Mouse (Mus musculus): ENCODE data around the gene Klf1. TPM values are rescaled to one million over a fixed set of nuclear protein-coding genes. Genes with fewer than 3 reads are reported as not detected.
"Not testable (repeated sequence)": the region's sequence is repeated elsewhere in the genome, so short reads cannot be mapped to it uniquely, and the experiment has no call there.

The Klf1 gene
- polyA plus RNA-seq, 1 experiment from 2014 or later: 3.5 TPM

- ATAC-seq (ENCODE audit: low FRiP score): no peak
Measured at GRCm38 (mm10) chr8:84889141-84889540, 12.6 kb upstream of the Klf1 start.

DNA sequence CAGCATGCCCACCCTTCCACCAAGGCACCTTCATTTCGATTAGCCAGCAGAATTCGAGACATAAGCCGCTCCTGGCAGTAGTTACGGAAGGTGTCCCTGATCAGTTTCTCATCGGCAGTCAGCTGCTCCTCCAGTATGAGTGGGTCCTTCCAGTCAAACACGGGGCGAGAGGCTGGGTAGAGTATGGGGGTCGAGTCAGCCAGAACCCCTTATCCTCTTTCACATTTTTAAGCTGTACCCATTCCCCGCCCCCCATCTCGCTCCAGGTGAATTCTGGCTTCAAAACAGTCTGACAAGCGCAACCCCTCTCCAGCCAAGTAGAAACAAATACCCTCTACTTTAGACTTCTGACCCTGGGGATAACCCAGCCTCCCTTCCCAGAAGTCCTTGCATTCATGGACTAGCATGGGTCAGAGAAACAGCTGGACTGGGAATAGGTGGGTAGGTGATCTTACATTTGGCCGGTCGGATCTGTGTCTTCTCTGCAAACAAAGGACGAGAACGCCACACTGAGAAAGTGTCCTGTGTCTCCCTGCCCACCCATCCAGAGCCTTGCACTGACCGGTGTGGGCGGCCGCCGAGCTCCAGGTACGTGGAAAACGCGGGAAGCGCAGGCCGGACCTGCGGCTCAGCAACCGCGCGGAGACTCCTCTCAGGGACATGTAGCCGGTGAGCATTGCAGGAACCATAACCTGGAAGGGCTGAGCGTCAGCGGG is 8.6 kb upstream of the Klf1 start:
- H3K4me3 ChIP-seq (replicated peaks): peak overlapping the region; percentile 68
- H3K27me3 ChIP-seq: no peaks in the 10 kb centered on the region
- ATAC-seq (ENCODE audit: low FRiP score): peak; percentile 54
- peaks cover 15% of the 10 kb centered on the region for H3K36me3 ChIP-seq (replicated peaks)
- peak overlapping the region; percentile 90 for H3K4me2 ChIP-seq
- H3K9ac ChIP-seq: peak overlapping the region; percentile 79
- WGBS: 12% methylated on average over 31 of the region's 31 CpGs
- H3K27ac ChIP-seq: peak overlapping the region; percentile 54; the same call in 1 of the 2 replicates
- peaks cover 19% of the 10 kb centered on the region for H3K4me1 ChIP-seq
- H3K9me3 ChIP-seq: no peaks in the 10 kb centered on the region

More at GRCm38 (mm10) chr8:84889141-84889540, 12.6 kb upstream of the Klf1 start:
- Histone ChIP-seq H3K27ac (no peak overlapping the region), H3K4me2 (no peak overlapping the region), H3K9me3 (no peaks in the 10 kb centered on the region), H3K36me3 (replicated peaks) (peaks cover 42% of the 10 kb centered on the region), H3K4me3 (replicated peaks) (no peak overlapping the region), H3K4me1 (peaks cover 16% of the 10 kb centered on the region), H3K9ac (no peak overlapping the region), H3K27me3 (no peaks in the 10 kb centered on the region)
- 91% methylated on average over 1 of the region's 1 CpGs for WGBS

- Histone ChIP-seq H3K4me2 (peak within 1 kb of the TSS; percentile 90), H3K4me3 (replicated peaks) (peak within 1 kb of the TSS; percentile 68), H3K9ac (peak within 1 kb of the TSS; percentile 79), H3K27me3 (no peaks in the 10 kb centered on the region), H3K4me1 (peaks cover 19% of the 10 kb centered on the region), H3K9me3 (no peaks in the 10 kb centered on the region), H3K27ac (peak within 1 kb of the TSS; percentile 54; the same call in 1 of the 2 replicates), H3K36me3 (replicated peaks) (peaks cover 9% of the 10 kb centered on the region)
- ATAC-seq (ENCODE audit: low FRiP score): peak; percentile 96
- 0% methylated on average over 11 of the region's 11 CpGs for WGBS
Measured at GRCm38 (mm10) chr8:84893709-84894134, 8.0 kb upstream of the Klf1 start, which contains the start of gene Gcdh. Gene Gcdh (minus strand): TSS chr8:84893921.

DNA sequence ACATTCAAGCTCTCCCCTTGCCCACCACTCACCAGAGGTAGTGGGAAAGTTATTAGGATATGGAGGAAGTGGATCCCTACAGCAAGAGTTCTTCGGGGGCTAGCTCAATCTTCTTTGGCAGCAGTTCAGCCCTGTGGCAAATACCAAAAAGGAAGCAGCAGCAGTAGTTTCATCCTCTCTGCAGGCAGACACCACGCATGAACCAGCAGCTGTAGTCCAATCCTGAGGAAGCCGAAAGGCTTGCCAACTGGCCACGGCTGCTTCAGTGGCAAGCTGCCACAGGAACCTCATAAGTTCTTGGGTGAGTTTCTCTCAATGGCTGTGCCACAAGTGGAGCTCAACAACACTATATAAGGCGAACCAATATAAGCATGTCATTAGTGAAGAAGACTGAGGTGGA is 5.8 kb upstream of the Klf1 start:
- H3K9me3 ChIP-seq: no peaks in the 10 kb centered on the region
- no peaks in the 10 kb centered on the region; the same call in 1 of the 2 replicates for H3K27me3 ChIP-seq
- 90% methylated on average over 5 of the region's 5 CpGs for WGBS
- no peak overlapping the region for H3K4me3 ChIP-seq (replicated peaks)
- H3K9ac ChIP-seq: no peak overlapping the region
- no peak overlapping the region for H3K27ac ChIP-seq
- H3K36me3 ChIP-seq (replicated peaks): peaks cover under 1% of the 10 kb centered on the region; the same call in 1 of the 2 replicates
- H3K4me1 ChIP-seq: peaks cover 19% of the 10 kb centered on the region
- H3K4me2 ChIP-seq: no peak overlapping the region
- no peak for ATAC-seq (ENCODE audit: low FRiP score)

GRCm38 (mm10) chr8:84901071-84901470 is 657 bp upstream of the Klf1 start:
- ATAC-seq (ENCODE audit: low FRiP score): no peak
- Histone ChIP-seq H3K27me3 (peaks cover 18% of the 10 kb centered on the region), H3K4me2 (no peak overlapping the region), H3K4me1 (peaks cover 14% of the 10 kb centered on the region; the same call in 1 of the 2 replicates), H3K9me3 (no peaks in the 10 kb centered on the region), H3K36me3 (replicated peaks) (no peaks in the 10 kb centered on the region), H3K4me3 (replicated peaks) (no peak overlapping the region), H3K27ac (no peak overlapping the region), H3K9ac (no peak overlapping the region)
- 77% methylated on average over 4 of the region's 4 CpGs for WGBS

- Histone ChIP-seq H3K36me3 (replicated peaks) (no peaks in the 10 kb centered on the region), H3K9me3 (no peaks in the 10 kb centered on the region), H3K27me3 (peaks cover 18% of the 10 kb centered on the region), H3K4me2 (peak overlapping the region; percentile 82), H3K27ac (peak overlapping the region; percentile 15; the same call in 1 of the 2 replicates), H3K4me3 (replicated peaks) (peak overlapping the region; percentile 53), H3K9ac (peak overlapping the region; percentile 60), H3K4me1 (peaks cover 14% of the 10 kb centered on the region; the same call in 1 of the 2 replicates)
- no peak; the same call in none of the 2 replicates for ATAC-seq (ENCODE audit: low FRiP score)
- 3% methylated on average over 24 of the region's 24 CpGs for WGBS
Measured at GRCm38 (mm10) chr8:84902367-84902919, 715 bp downstream of the Klf1 start.

DNA sequence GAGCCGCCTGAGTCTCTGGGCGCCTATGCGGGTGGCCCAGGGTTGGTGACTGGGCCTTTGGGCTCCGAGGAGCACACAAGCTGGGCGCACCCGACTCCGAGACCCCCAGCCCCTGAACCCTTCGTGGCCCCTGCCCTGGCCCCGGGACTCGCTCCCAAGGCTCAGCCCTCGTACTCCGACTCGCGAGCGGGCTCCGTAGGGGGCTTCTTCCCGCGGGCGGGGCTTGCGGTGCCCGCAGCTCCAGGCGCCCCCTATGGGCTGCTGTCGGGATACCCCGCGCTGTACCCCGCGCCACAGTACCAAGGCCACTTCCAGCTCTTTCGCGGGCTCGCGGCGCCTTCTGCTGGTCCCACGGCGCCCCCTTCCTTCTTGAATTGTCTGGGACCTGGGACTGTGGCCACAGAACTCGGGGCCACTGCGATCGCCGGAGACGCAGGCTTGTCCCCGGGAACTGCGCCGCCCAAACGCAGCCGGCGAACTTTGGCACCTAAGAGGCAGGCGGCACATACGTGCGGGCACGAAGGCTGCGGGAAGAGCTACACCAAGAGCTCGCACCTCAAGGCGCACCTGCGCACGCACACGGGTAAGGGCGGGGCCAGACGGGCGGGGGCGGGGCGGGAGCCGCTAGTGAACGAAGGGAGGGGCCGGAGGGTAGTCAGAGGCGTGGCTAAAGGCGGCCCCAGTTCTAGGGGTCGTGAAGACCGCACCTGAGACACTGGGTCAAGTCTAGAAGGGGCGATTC is 1.4 kb downstream of the Klf1 start:
- ATAC-seq (ENCODE audit: low FRiP score): peak; percentile 90
- peaks cover 18% of the 10 kb centered on the region for H3K27me3 ChIP-seq
- H3K36me3 ChIP-seq (replicated peaks): no peaks in the 10 kb centered on the region
- peak overlapping the region; percentile 60 for H3K9ac ChIP-seq
- H3K4me1 ChIP-seq: peaks cover 16% of the 10 kb centered on the region
- peak overlapping the region; percentile 53 for H3K4me3 ChIP-seq (replicated peaks)
- no peaks in the 10 kb centered on the region for H3K9me3 ChIP-seq
- WGBS: under 1% methylated on average over 68 of the region's 68 CpGs
- H3K4me2 ChIP-seq: peak overlapping the region; percentile 82
- 0 out of 2 replicates have a peak overlapping the region, but pooled peaks have one; percentile 33 for H3K27ac ChIP-seq

- no peak overlapping the region for H3K4me2 ChIP-seq
- H3K4me1 ChIP-seq: peaks cover 24% of the 10 kb centered on the region
- H3K27me3 ChIP-seq: peaks cover 24% of the 10 kb centered on the region
- no peak overlapping the region for H3K4me3 ChIP-seq (replicated peaks)
- no peaks in the 10 kb centered on the region for H3K9me3 ChIP-seq
- no peak overlapping the region for H3K27ac ChIP-seq
- no peak for ATAC-seq (ENCODE audit: low FRiP score)
- H3K9ac ChIP-seq: no peak overlapping the region
- no peaks in the 10 kb centered on the region for H3K36me3 ChIP-seq (replicated peaks)
- WGBS: 89% methylated on average over 7 of the region's 7 CpGs
Measured at GRCm38 (mm10) chr8:84904351-84904750, 2.6 kb downstream of the Klf1 start.

- H3K9me3 ChIP-seq: no peaks in the 10 kb centered on the region
- peaks cover 25% of the 10 kb centered on the region for H3K4me1 ChIP-seq
- no peak overlapping the region for H3K27ac ChIP-seq
- no peak for ATAC-seq (ENCODE audit: low FRiP score)
- H3K27me3 ChIP-seq: peaks cover 48% of the 10 kb centered on the region
- WGBS: 90% methylated on average over 9 of the region's 9 CpGs
- H3K9ac ChIP-seq: no peak overlapping the region
- H3K4me2 ChIP-seq: no peak overlapping the region
- peaks cover 20% of the 10 kb centered on the region; the same call in 1 of the 2 replicates for H3K36me3 ChIP-seq (replicated peaks)
- no peak overlapping the region for H3K4me3 ChIP-seq (replicated peaks)
Measured at GRCm38 (mm10) chr8:84907037-84907436, 5.3 kb downstream of the Klf1 start.

- Histone ChIP-seq H3K4me2 (no peak overlapping the region), H3K4me1 (peaks cover 24% of the 10 kb centered on the region), H3K36me3 (replicated peaks) (peaks cover 25% of the 10 kb centered on the region), H3K9ac (no peak overlapping the region), H3K4me3 (replicated peaks) (no peak overlapping the region), H3K27ac (no peak overlapping the region), H3K27me3 (peaks cover 48% of the 10 kb centered on the region), H3K9me3 (no peaks in the 10 kb centered on the region)
- WGBS: 78% methylated on average over 8 of the region's 8 CpGs
- ATAC-seq (ENCODE audit: low FRiP score): no peak
Measured at GRCm38 (mm10) chr8:84907493-84907892, 5.8 kb downstream of the Klf1 start.

- Histone ChIP-seq H3K27me3 (peaks cover 52% of the 10 kb centered on the region), H3K36me3 (replicated peaks) (peaks cover 29% of the 10 kb centered on the region), H3K4me2 (peak overlapping the region; percentile 78), H3K4me3 (replicated peaks) (peak overlapping the region; percentile 50), H3K4me1 (peaks cover 24% of the 10 kb centered on the region)
- ATAC-seq (ENCODE audit: low FRiP score): 0 out of 2 replicates have a peak, but pooled peaks have one; percentile 2
- H3K9me3 ChIP-seq, H3K9ac ChIP-seq, H3K27ac ChIP-seq: not testable (repeated sequence)
- 37% methylated on average over 7 of the region's 7 CpGs for WGBS
Measured at GRCm38 (mm10) chr8:84907979-84908378, 6.3 kb downstream of the Klf1 start.
